16 mouse cellular contexts compared by ENCODE assay signal in genomic region chr9:48782284-48783060, GRCm38 (mm10). TPM values are rescaled to one million over a fixed set of nuclear protein-coding genes. Genes with fewer than 3 reads are reported as not detected.
DNase-seq lines count a peak whose midpoint lies in the region; ATAC-seq and TF ChIP-seq lines count a peak whose summit lies in the region.
"Had no signal": no experiment of that assay in that cellular context is flagged by ENCODE, and none has a peak within 500 bp of the region (broad histone marks: within the 10 kb centered on the region; RNA-seq: fewer than 3 reads in every experiment).

No protein-coding gene starts in this region.

- DNase-seq in forebrain, embryonic 11.5 days (ENCODE audit: low spot score) = no peak
- DNase-seq in heart, postnatal 0 days (ENCODE audit: low spot score) = no peak
- DNase-seq in heart, postnatal 10 days = no peak
- DNase-seq in lung, postnatal 0 days (ENCODE audit: low spot score) = peak; percentile 65
- DNase-seq in lung, adult 2 months = no peak
- DNase-seq in embryo, embryonic 11 days = peak; percentile 23
- DNase-seq in layer of hippocampus, adult 9-11 months = no peak
- DNase-seq: cerebellum, adult 18-20 months; gastrocnemius, postnatal 36 days; kidney, adult 18-20 months; lung, postnatal 14 days; spleen, adult 18-20 months had no signal

- TF ChIP-seq EP300 in heart, postnatal 0 days (IDR thresholded peaks at IDR 0.05; ENCODE audit: low read depth) = no peak
- TF ChIP-seq EP300 in lung, postnatal 0 days (IDR thresholded peaks at IDR 0.05) = peak; percentile 94

- intact Hi-C loops in heart, postnatal 10 days (cut with DNase I) = no loop called here

- H3K36me3 ChIP-seq in forebrain, embryonic 13.5 days (ENCODE audit: poor library complexity, severe bottlenecking) = no peaks in the 10 kb centered on the region
- no peaks in the 10 kb centered on the region for H3K36me3 ChIP-seq in forebrain, embryonic 11.5 days (ENCODE audit: control insufficient read depth, insufficient read depth, low read length)
- H3K36me3 ChIP-seq in heart, postnatal 0 days (replicated peaks; ENCODE audit: control insufficient read depth, insufficient read depth, low read length) = no peaks in the 10 kb centered on the region; the same call in 1 of the 2 replicates
- H3K36me3 ChIP-seq in lung, postnatal 0 days (ENCODE audit: insufficient read depth, low read length) = no peaks in the 10 kb centered on the region
- H3K36me3 ChIP-seq: hindbrain, embryonic 13.5 days; midbrain, embryonic 13.5 days had no signal

- peaks cover 14% of the 10 kb centered on the region; the same call in 1 of the 2 replicates for H3K4me1 ChIP-seq in forebrain, embryonic 13.5 days
- no peaks in the 10 kb centered on the region for H3K4me1 ChIP-seq in forebrain, embryonic 11.5 days (replicated peaks; ENCODE audit: control insufficient read depth, insufficient read depth, low read length)
- H3K4me1 ChIP-seq in heart, postnatal 0 days (ENCODE audit: control insufficient read depth, insufficient read depth) = peaks cover 25% of the 10 kb centered on the region
- peaks cover 22% of the 10 kb centered on the region; the same call in 1 of the 2 replicates for H3K4me1 ChIP-seq in lung, postnatal 0 days (ENCODE audit: insufficient read depth, low read depth, low read length)
- peaks cover 9% of the 10 kb centered on the region for H3K4me1 ChIP-seq in lung, adult 2 months (ENCODE audit: control insufficient read depth, insufficient read depth, low read length)

- no peaks in the 10 kb centered on the region for H3K9me3 ChIP-seq in forebrain, embryonic 13.5 days (replicated peaks)
- H3K9me3 ChIP-seq in forebrain, embryonic 11.5 days (ENCODE audit: control insufficient read depth, low read length) = no peaks in the 10 kb centered on the region
- no peaks in the 10 kb centered on the region for H3K9me3 ChIP-seq in heart, postnatal 0 days (replicated peaks; ENCODE audit: control insufficient read depth, low read length)
- no peaks in the 10 kb centered on the region for H3K9me3 ChIP-seq in lung, postnatal 0 days (ENCODE audit: low read length)
- H3K9me3 ChIP-seq: hindbrain, embryonic 13.5 days; midbrain, embryonic 13.5 days had no signal

- H3K4me2 ChIP-seq in forebrain, embryonic 13.5 days = no peak overlapping the region
- H3K4me2 ChIP-seq in forebrain, embryonic 11.5 days (ENCODE audit: low read depth, low read length, severe bottlenecking) = no peak overlapping the region
- no peak overlapping the region for H3K4me2 ChIP-seq in heart, postnatal 0 days (ENCODE audit: low read depth, low read length)
- no peak overlapping the region for H3K4me2 ChIP-seq in lung, postnatal 0 days (replicated peaks; ENCODE audit: low read depth, low read length)
- H3K4me2 ChIP-seq: hindbrain, embryonic 13.5 days; midbrain, embryonic 13.5 days had no signal

- no peak for TF ChIP-seq CTCF in heart, postnatal 0 days (IDR thresholded peaks at IDR 0.05; ENCODE audit: low read depth)
- TF ChIP-seq CTCF in lung, postnatal 0 days (IDR thresholded peaks at IDR 0.05) = no peak
- TF ChIP-seq CTCF in lung, adult 2 months (IDR thresholded peaks at IDR 0.05; ENCODE audit: insufficient read depth, low read length) = no peak

- 53% methylated on average over 15 of the region's 15 CpGs for WGBS in forebrain, embryonic 13.5 days
- WGBS in forebrain, embryonic 11.5 days = 60% methylated on average over 15 of the region's 15 CpGs
- WGBS in heart, postnatal 0 days = 27% methylated on average over 15 of the region's 15 CpGs
- 27% methylated on average over 15 of the region's 15 CpGs for WGBS in lung, postnatal 0 days
- 51% methylated on average over 15 of the region's 15 CpGs for WGBS in lung, adult 2 months

- no peak overlapping the region for H3K4me3 ChIP-seq in forebrain, embryonic 13.5 days
- H3K4me3 ChIP-seq in forebrain, embryonic 11.5 days (ENCODE audit: low read depth, low read length) = no peak overlapping the region
- no peak overlapping the region for H3K4me3 ChIP-seq in heart, postnatal 0 days (ENCODE audit: low read depth, low read length)
- no peak overlapping the region for H3K4me3 ChIP-seq in lung, postnatal 0 days (ENCODE audit: low read depth, low read length)
- H3K4me3 ChIP-seq in lung, adult 2 months (replicated peaks; ENCODE audit: extremely low read depth, low read depth, low read length) = no peak overlapping the region
- H3K4me3 ChIP-seq: hindbrain, embryonic 13.5 days; midbrain, embryonic 13.5 days had no signal

- H3K27ac ChIP-seq in forebrain, embryonic 13.5 days = no peak overlapping the region
- no peak overlapping the region for H3K27ac ChIP-seq in forebrain, embryonic 11.5 days (ENCODE audit: low read depth, low read length)
- H3K27ac ChIP-seq in heart, postnatal 0 days (ENCODE audit: low read depth) = peak overlapping the region; percentile 79
- peak overlapping the region; percentile 60 for H3K27ac ChIP-seq in lung, postnatal 0 days (ENCODE audit: low read length)
- H3K27ac ChIP-seq: hindbrain, embryonic 13.5 days; midbrain, embryonic 13.5 days had no signal

- H3K9ac ChIP-seq in forebrain, embryonic 13.5 days = no peak overlapping the region
- H3K9ac ChIP-seq in forebrain, embryonic 11.5 days (ENCODE audit: low read length) = no peak overlapping the region
- no peak overlapping the region for H3K9ac ChIP-seq in heart, postnatal 0 days (replicated peaks; ENCODE audit: low read depth, low read length)
- no peak overlapping the region for H3K9ac ChIP-seq in lung, postnatal 0 days (replicated peaks; ENCODE audit: low read depth)
- H3K9ac ChIP-seq: hindbrain, embryonic 13.5 days; midbrain, embryonic 13.5 days had no signal

- TF ChIP-seq POLR2A in lung, adult 2 months (IDR thresholded peaks at IDR 0.05; ENCODE audit: borderline replicate concordance, extremely low read depth, low read depth, low read length) = no peak

- no peaks in the 10 kb centered on the region for H3K27me3 ChIP-seq in forebrain, embryonic 13.5 days
- no peaks in the 10 kb centered on the region for H3K27me3 ChIP-seq in forebrain, embryonic 11.5 days (ENCODE audit: control insufficient read depth, insufficient read depth, low read length)
- H3K27me3 ChIP-seq in heart, postnatal 0 days (ENCODE audit: control insufficient read depth, insufficient read depth, low read length) = no peaks in the 10 kb centered on the region
- H3K27me3 ChIP-seq in lung, postnatal 0 days (replicated peaks; ENCODE audit: insufficient read depth, low read length) = no peaks in the 10 kb centered on the region
- H3K27me3 ChIP-seq: hindbrain, embryonic 13.5 days; midbrain, embryonic 13.5 days had no signal

- 0 out of 2 replicates have a peak, but pooled peaks have one; percentile 27 for ATAC-seq in forebrain, embryonic 13.5 days
- ATAC-seq in forebrain, embryonic 11.5 days (replicated peaks; ENCODE audit: low FRiP score) = no peak
- peak; percentile 40; the same call in 1 of the 2 replicates for ATAC-seq in heart, postnatal 0 days (ENCODE audit: insufficient read depth, low read depth)
- peak; percentile 78 for ATAC-seq in lung, postnatal 0 days
- ATAC-seq: midbrain, embryonic 13.5 days; Patski had no signal

RNA-seq across cellular contexts. Expression of gene Zbtb16, which starts 53.5 kb away (rescaled TPM):
- 3.2 and 3.4 TPM in 2 replicates for polyA plus RNA-seq in forebrain, embryonic 13.5 days (2015; fragmentation: Nextera tagmentation; extraction: Ambion mirVana)
- 6.6 TPM in 2 replicates for polyA plus RNA-seq in forebrain, embryonic 11.5 days (2014; fragmentation: Nextera tagmentation; extraction: Ambion mirVana)
- 54.7 and 65.0 TPM in 2 replicates for total RNA-seq in heart, postnatal 0 days (2014; rRNA removed; ENCODE audit: low replicate concordance)
- 1.8 and 5.0 TPM in 2 replicates for polyA plus RNA-seq in heart, postnatal 0 days (2015; fragmentation: Nextera tagmentation; extraction: Ambion mirVana)
- 100 to 1,000 TPM in 1 of 2 experiments, 10 to 100 TPM in 1; 25.5 to 199 TPM for total RNA-seq in heart, postnatal 10 days (2021)
- polyA plus RNA-seq in lung, postnatal 0 days (2015; fragmentation: Nextera tagmentation; extraction: Ambion mirVana) = 3.9 and 19.7 TPM in 2 replicates
- 16.0 and 44.4 TPM in 2 replicates for polyA plus RNA-seq in lung, adult 2 months (2012; rRNA removed)

Comparison
In these comparisons a context has a peak if more than half of its experiments do, and no peak if none do; other contexts are left out.
1. DNase-seq: peak in lung, postnatal 0 days (single experiment) and embryo, embryonic 11 days (single experiment); none in forebrain, embryonic 11.5 days (single experiment), heart, postnatal 0 days (single experiment), heart, postnatal 10 days (0 of 2), lung, adult 2 months (single experiment) and layer of hippocampus, adult 9-11 months (single experiment).
2. H3K27ac ChIP-seq: peak in heart, postnatal 0 days (single experiment) and lung, postnatal 0 days (single experiment); none in forebrain, embryonic 13.5 days (single experiment) and forebrain, embryonic 11.5 days (single experiment).